Mouse (Mus musculus) limb, embryonic 12.5 days (tissue): ENCODE results near the gene Ankrd35. TPM values are rescaled to one million over a fixed set of nuclear protein-coding genes. Genes with fewer than 3 reads are reported as not detected.

Source experiments
- ATAC-seq: fragments of 200-750 bp; cut with Nextera tagmentation; 2 replicates; pipeline ENCODE4 v1.8.0; 2017; ENCODE audit warnings: low read depth, moderate TSS enrichment; ENCODE audit not compliant: insufficient number of reproducible peaks, insufficient read depth, low FRiP score, low TSS enrichment
- H3K27ac ChIP-seq: fragments of 300-500 bp; sonication (generic); 2 replicates; pipeline ENCODE4 v1.5.1; 2016; ENCODE audit warnings: mild to moderate bottlenecking, moderate library complexity
- H3K27me3 ChIP-seq: fragments of 300-500 bp; sonication (generic); 2 replicates; pipeline ENCODE4 v1.6.1; 2016; ENCODE audit warnings: mild to moderate bottlenecking, moderate library complexity
- H3K36me3 ChIP-seq: fragments of 300-500 bp; sonication (generic); 2 replicates; pipeline ENCODE4 v1.6.1; 2016; ENCODE audit warnings: mild to moderate bottlenecking, moderate library complexity
- H3K4me1 ChIP-seq: fragments of 300-500 bp; sonication (generic); replicated peaks from 2 replicates; pipeline ENCODE4 v1.6.1; 2016
- H3K4me2 ChIP-seq: fragments of 300-500 bp; sonication (generic); 2 replicates; pipeline ENCODE4 v1.6.1; 2016; ENCODE audit warnings: mild to moderate bottlenecking, moderate library complexity
- H3K4me3 ChIP-seq: fragments of 300-500 bp; sonication (generic); replicated peaks from 2 replicates; pipeline ENCODE4 v1.5.1; 2016; ENCODE audit warnings: mild to moderate bottlenecking
- H3K9ac ChIP-seq: fragments of 300-500 bp; sonication (generic); replicated peaks from 2 replicates; pipeline ENCODE4 v1.6.1; 2016; ENCODE audit warnings: mild to moderate bottlenecking, moderate library complexity
- H3K9me3 ChIP-seq: fragments of 300-500 bp; sonication (generic); 2 replicates; pipeline ENCODE4 v1.6.1; 2016; ENCODE audit warnings: mild to moderate bottlenecking, moderate library complexity
- WGBS: fragments of 180-500 bp; shearing (Covaris S2); methylation state at CpG from one replicate; pipeline ENCODE4 v1.1.7; 2016; 5-methylcytosine and 5-hydroxymethylcytosine counted together
- polyA plus RNA-seq: library from polyadenylated mRNA; unstranded; fragments of >200 nt; fragmentation: Nextera tagmentation; extraction: Ambion mirVana; gene quantifications from 2 replicates; pipeline ENCODE4 v1.2.1, GENCODE M21; 2016

Ankrd35 gene
- 0.69 and 0.85 TPM in 2 replicates for polyA plus RNA-seq

- Histone ChIP-seq H3K27me3 (peaks cover 16% of the 10 kb centered on the region), H3K9ac (no peak within 1 kb of the TSS), H3K4me2 (peak within 1 kb of the TSS; percentile 68), H3K4me3 (peak within 1 kb of the TSS; percentile 38), H3K4me1 (peaks cover 16% of the 10 kb centered on the region), H3K9me3 (no peaks in the 10 kb centered on the region), H3K36me3 (no peaks in the 10 kb centered on the region), H3K27ac (no peak within 1 kb of the TSS)
- WGBS, result 6% methylated on average over 35 of the region's 35 CpGs
- peak; percentile 94 for ATAC-seq
These were observed at the start of gene Ankrd35 for GRCm38 (mm10) chr3:96669727-96670468. TSS of gene Ankrd35 (plus strand) at chr3:96670131.

DNA sequence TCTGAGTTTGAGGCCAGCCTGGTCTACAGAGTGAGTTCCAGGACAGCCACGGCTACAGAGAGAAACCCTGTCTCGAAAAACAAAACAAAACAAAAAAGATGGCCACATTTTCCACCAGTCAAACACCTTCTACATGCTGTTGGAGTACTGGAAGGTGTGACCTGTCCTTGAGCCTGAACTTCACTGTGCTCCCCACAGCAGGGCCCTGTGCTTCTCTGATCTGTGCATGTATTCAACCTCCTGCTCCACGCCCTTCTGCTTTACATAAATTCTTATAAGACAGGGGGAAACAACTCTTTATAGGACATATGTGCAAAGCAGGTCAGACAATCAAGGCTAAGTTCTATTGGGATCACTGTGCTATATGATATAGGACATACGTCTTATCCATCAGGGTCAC, 46.7 kb upstream of the Ankrd35 start:
- Histone ChIP-seq H3K4me1 (no peaks in the 10 kb centered on the region), H3K36me3 (peaks cover 74% of the 10 kb centered on the region), H3K27me3 (no peaks in the 10 kb centered on the region), H3K4me2 (no peak overlapping the region), H3K27ac (no peak overlapping the region), H3K9ac (no peak overlapping the region), H3K4me3 (no peak overlapping the region), H3K9me3 (no peaks in the 10 kb centered on the region)
- ATAC-seq, result no peak
- WGBS, result 91% methylated on average over 4 of the region's 4 CpGs

GRCm38 (mm10) chr3:96629729-96630600, 40.0 kb upstream of the Ankrd35 start, which contains the start of gene Rbm8a:
TSS of gene Rbm8a (plus strand) at chr3:96629933.
- Histone ChIP-seq H3K9ac (peak within 1 kb of the TSS; percentile 81), H3K4me3 (peak within 1 kb of the TSS; percentile 72), H3K9me3 (no peaks in the 10 kb centered on the region), H3K4me1 (peaks cover 22% of the 10 kb centered on the region), H3K4me2 (peak within 1 kb of the TSS; percentile 73), H3K27me3 (no peaks in the 10 kb centered on the region), H3K27ac (peak within 1 kb of the TSS; percentile 79), H3K36me3 (peaks cover 54% of the 10 kb centered on the region)
- peak; percentile 92 for ATAC-seq
- under 1% methylated on average over 48 of the region's 48 CpGs for WGBS

DNA sequence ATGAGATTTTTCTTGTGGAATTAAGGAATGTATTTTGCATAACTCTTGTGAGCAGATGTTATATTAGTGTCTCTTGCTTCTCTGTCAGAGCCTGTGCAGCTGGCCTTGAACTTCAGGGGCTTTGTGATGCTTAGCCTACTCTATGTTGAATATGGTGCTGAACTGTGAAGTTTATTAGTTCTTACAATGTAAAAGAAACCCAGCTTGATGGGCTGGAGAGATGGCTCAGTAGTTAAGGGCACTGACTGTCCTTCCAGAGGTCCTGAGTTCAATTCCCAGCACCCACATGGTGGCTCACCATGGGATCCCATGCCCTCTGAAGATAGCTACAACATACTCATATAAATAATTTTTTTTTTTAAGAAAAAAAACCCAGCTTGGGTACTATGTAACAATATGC, 37.9 kb upstream of the Ankrd35 start:
- peaks cover 34% of the 10 kb centered on the region for H3K4me1 ChIP-seq
- peaks cover 40% of the 10 kb centered on the region for H3K36me3 ChIP-seq
- no peak for ATAC-seq
- H3K27me3 ChIP-seq, result no peaks in the 10 kb centered on the region
- H3K27ac ChIP-seq, result no peak overlapping the region
- no peaks in the 10 kb centered on the region for H3K9me3 ChIP-seq
- H3K9ac ChIP-seq, result no peak overlapping the region
- no peak overlapping the region for H3K4me3 ChIP-seq
- H3K4me2 ChIP-seq, result no peak overlapping the region

- Histone ChIP-seq H3K36me3 (peaks cover 53% of the 10 kb centered on the region), H3K4me1 (peaks cover 32% of the 10 kb centered on the region), H3K9me3 (no peaks in the 10 kb centered on the region), H3K27me3 (no peaks in the 10 kb centered on the region), H3K9ac (no peak overlapping the region), H3K4me2 (no peak overlapping the region), H3K27ac (no peak overlapping the region), H3K4me3 (no peak overlapping the region)
- ATAC-seq, result no peak
- WGBS, result 72% methylated on average over 1 of the region's 1 CpGs
These were observed 35.9 kb upstream of the Ankrd35 start for GRCm38 (mm10) chr3:96634015-96634414.

- Histone ChIP-seq H3K27me3 (no peaks in the 10 kb centered on the region), H3K9ac (peak within 1 kb of the TSS; percentile 95), H3K27ac (peak within 1 kb of the TSS; percentile 92), H3K4me3 (peak within 1 kb of the TSS; percentile 95), H3K4me1 (peaks cover 29% of the 10 kb centered on the region), H3K4me2 (peak within 1 kb of the TSS; percentile 73), H3K36me3 (peaks cover 65% of the 10 kb centered on the region), H3K9me3 (no peaks in the 10 kb centered on the region)
- peak; percentile 92 for ATAC-seq
- 2% methylated on average over 59 of the region's 60 CpGs for WGBS
These were observed 34.7 kb upstream of the Ankrd35 start, which contains the start of the genes Pex11b and Gm42957 for GRCm38 (mm10) chr3:96634928-96635879. TSS of gene Pex11b (plus strand) at chr3:96635376. TSS of gene Gm42957 (plus strand) at chr3:96635474.

DNA sequence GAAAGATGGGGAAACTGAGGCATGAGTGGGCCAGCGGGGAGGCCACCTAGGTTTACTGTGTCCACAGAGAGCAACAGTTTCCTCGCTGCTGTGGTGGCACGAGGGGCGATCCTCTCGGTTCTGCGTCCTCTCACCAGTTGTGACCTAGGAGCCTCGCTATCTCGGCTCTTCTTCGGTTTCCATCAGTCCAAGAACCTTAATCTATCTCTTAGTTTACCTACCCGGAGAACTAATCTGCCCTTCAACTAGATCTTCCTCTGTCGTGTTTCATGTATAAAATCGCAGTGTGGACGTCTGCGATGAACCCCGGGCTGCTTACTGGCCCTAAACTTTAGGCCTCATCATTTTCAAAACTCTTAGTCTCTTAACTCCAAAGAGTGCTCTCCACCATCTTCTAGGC, 34.0 kb upstream of the Ankrd35 start:
- no peak for ATAC-seq

DNA sequence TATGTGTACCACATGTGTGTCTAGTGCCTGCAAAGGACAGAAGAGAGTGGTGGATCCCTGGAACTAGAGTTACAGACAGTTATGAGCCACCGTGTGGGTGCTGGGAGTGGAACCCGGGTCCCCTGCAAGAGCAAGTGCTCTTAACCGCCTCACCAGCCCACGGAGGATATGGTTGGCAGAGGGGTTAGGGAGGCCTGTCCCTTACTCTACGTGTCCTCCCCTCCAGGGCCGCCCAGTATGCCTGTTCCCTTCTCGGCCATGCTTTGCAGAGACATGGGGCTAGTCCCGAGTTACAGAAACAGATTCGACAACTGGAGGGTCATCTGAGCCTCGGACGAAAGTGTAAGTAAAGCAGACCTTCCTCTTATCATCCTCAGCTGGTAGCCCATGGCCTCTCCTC, 33.5 kb upstream of the Ankrd35 start:
- peaks cover 71% of the 10 kb centered on the region for H3K36me3 ChIP-seq
- H3K9me3 ChIP-seq, result no peaks in the 10 kb centered on the region
- no peak overlapping the region for H3K27ac ChIP-seq
- H3K4me3 ChIP-seq, result peak overlapping the region; percentile 95
- H3K4me1 ChIP-seq, result peaks cover 21% of the 10 kb centered on the region
- 75% methylated on average over 11 of the region's 11 CpGs for WGBS
- no peak for ATAC-seq
- H3K4me2 ChIP-seq, result peak overlapping the region; percentile 73
- peak overlapping the region; percentile 95 for H3K9ac ChIP-seq
- H3K27me3 ChIP-seq, result no peaks in the 10 kb centered on the region

More for the DNA sequence above, 34.0 kb upstream of the Ankrd35 start:
- peaks cover 25% of the 10 kb centered on the region for H3K4me1 ChIP-seq
- H3K27me3 ChIP-seq, result no peaks in the 10 kb centered on the region
- H3K27ac ChIP-seq, result peak overlapping the region; percentile 92
- no peaks in the 10 kb centered on the region for H3K9me3 ChIP-seq
- H3K9ac ChIP-seq, result peak overlapping the region; percentile 95
- WGBS, result 12% methylated on average over 15 of the region's 15 CpGs
- H3K4me2 ChIP-seq, result peak overlapping the region; percentile 73
- peak overlapping the region; percentile 95 for H3K4me3 ChIP-seq
- peaks cover 71% of the 10 kb centered on the region for H3K36me3 ChIP-seq

DNA sequence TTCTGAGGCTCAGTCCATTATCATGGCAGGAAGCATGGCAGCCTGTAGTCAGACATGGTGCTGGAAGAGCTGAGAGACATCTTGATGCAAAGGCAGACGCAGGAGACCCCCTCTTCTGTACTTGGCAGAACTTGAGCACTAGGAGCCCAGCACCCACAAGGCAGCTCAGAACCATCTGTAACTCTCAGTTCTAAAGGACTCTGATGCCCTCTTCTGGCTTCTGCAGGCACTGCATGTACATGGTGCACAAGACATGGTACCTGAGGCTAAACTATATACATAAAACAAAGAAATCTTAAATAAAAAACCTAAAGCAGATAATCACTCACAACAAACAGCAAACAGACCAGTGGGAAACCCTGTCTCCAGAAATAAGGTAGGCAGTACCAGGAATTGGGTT, 30.7 kb upstream of the Ankrd35 start:
- Histone ChIP-seq H3K4me1 (peaks cover 17% of the 10 kb centered on the region), H3K4me3 (no peak overlapping the region), H3K9me3 (no peaks in the 10 kb centered on the region), H3K27me3 (no peaks in the 10 kb centered on the region), H3K36me3 (peaks cover 71% of the 10 kb centered on the region), H3K9ac (no peak overlapping the region), H3K27ac (no peak overlapping the region), H3K4me2 (no peak overlapping the region)
- 73% methylated on average over 1 of the region's 1 CpGs for whole genome bisulfite sequencing
- no peak for ATAC-seq

- Histone ChIP-seq H3K36me3 (peaks cover 52% of the 10 kb centered on the region), H3K4me3 (no peak within 1 kb of the TSS), H3K9ac (no peak within 1 kb of the TSS), H3K4me1 (0 out of 2 replicates have a peak, but pooled peaks cover 4% of the 10 kb centered on the region), H3K27me3 (no peaks in the 10 kb centered on the region), H3K27ac (no peak within 1 kb of the TSS), H3K9me3 (no peaks in the 10 kb centered on the region), H3K4me2 (no peak within 1 kb of the TSS)
- ATAC-seq, result no peak
- WGBS, result 68% methylated on average over 7 of the region's 7 CpGs
These were observed 24.8 kb upstream of the Ankrd35 start, which contains the start of gene Itga10 for GRCm38 (mm10) chr3:96645018-96645649. TSS of gene Itga10 (plus strand) at chr3:96645584.
